Mouse (Mus musculus) liver, embryonic 15.5 days (tissue): ENCODE data around the gene Otp. TPM values are rescaled to one million over a fixed set of nuclear protein-coding genes. Genes with fewer than 3 reads are reported as not detected.

Source experiments
- ATAC-seq: fragments of 200-750 bp; cut with Nextera tagmentation; 2 replicates; pipeline ENCODE4 v1.8.0; 2017; ENCODE audit warnings: moderate number of reproducible peaks, mild to moderate bottlenecking, moderate library complexity; ENCODE audit not compliant: insufficient read depth
- H3K27ac ChIP-seq: fragments of 300-500 bp; sonication (generic); replicated peaks from 2 replicates; pipeline ENCODE4 v1.5.1; 2015; ENCODE audit warnings: mild to moderate bottlenecking, inconsistent platforms
- H3K27me3 ChIP-seq: fragments of 300-500 bp; sonication (generic); 2 replicates; pipeline ENCODE4 v1.6.1; 2015; ENCODE audit warnings: mild to moderate bottlenecking, inconsistent platforms
- H3K36me3 ChIP-seq: fragments of 300-500 bp; sonication (generic); replicated peaks from 2 replicates; pipeline ENCODE4 v1.6.1; 2015; ENCODE audit warnings: moderate library complexity, mild to moderate bottlenecking, inconsistent platforms
- H3K4me1 ChIP-seq: fragments of 300-500 bp; sonication (generic); replicated peaks from 2 replicates; pipeline ENCODE4 v1.6.1; 2015; ENCODE audit warnings: inconsistent platforms
- H3K4me2 ChIP-seq: fragments of 300-500 bp; sonication (generic); 2 replicates; pipeline ENCODE4 v1.6.1; 2015; ENCODE audit warnings: moderate library complexity, mild to moderate bottlenecking, inconsistent platforms
- H3K4me3 ChIP-seq: fragments of 300-500 bp; sonication (generic); replicated peaks from 2 replicates; pipeline ENCODE4 v1.5.1; 2015; ENCODE audit warnings: mild to moderate bottlenecking, inconsistent platforms
- H3K9ac ChIP-seq: fragments of 300-500 bp; sonication (generic); 2 replicates; pipeline ENCODE4 v1.6.1; 2015; ENCODE audit warnings: moderate library complexity, mild to moderate bottlenecking, inconsistent platforms
- H3K9me3 ChIP-seq: fragments of 300-500 bp; sonication (generic); replicated peaks from 2 replicates; pipeline ENCODE4 v1.6.1; 2016; ENCODE audit warnings: inconsistent platforms
- WGBS: fragments of 180-500 bp; shearing (Covaris S2); methylation state at CpG from one replicate; pipeline ENCODE4 v1.1.7; 2015; ENCODE audit warnings: mixed read lengths; ENCODE audit not compliant: insufficient replicate concordance; 5-methylcytosine and 5-hydroxymethylcytosine counted together
- polyA plus RNA-seq: library from polyadenylated mRNA; unstranded; fragments of >200 nt; fragmentation: Nextera tagmentation; extraction: Ambion mirVana; gene quantifications from 2 replicates; pipeline ENCODE4 v1.2.1, GENCODE M21; 2015

Otp gene
- polyA plus RNA-seq, 1 experiment from 2014 or later, result not detected

DNA sequence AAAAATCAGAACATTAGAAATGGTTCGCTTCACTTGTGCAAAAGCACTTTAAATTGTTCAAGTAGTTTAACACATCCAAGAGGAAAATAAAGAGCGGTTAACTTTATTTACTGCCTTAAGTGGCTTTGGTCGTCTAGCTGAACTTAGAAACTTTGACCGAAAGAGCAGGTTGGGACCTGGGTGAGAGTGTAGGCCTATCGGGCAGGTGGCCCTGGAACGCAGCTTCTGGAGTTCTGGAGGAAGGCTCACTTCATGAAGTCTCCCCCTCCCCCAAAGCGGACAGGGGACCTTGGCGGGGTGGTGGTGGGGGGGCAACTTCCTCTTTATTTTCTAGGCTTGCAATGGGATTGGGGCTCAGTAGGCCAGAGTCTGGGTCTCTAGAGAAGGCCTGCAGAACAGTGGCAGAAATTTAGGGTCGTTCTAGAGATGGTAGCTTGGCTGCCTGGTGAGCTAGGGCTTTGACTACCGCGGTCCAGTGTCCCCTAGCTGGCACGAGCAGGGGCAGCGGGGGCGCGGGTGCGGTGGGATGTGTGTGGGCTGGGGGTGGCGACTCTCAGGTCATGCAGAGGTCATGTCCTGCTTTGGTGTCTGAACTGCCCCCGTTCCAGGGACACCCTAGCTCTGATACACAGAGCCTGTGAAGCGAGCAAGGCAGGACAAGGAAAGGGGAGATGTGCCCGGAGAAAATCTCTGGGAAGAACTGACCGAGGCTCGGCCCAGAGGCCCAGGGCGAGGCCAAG, 576 bp upstream of the Otp start:
- Histone ChIP-seq H3K4me1 (no peaks in the 10 kb centered on the region), H3K9me3 (no peaks in the 10 kb centered on the region), H3K4me2 (no peak overlapping the region), H3K9ac (no peak overlapping the region), H3K36me3 (no peaks in the 10 kb centered on the region), H3K4me3 (no peak overlapping the region), H3K27me3 (peaks cover 90% of the 10 kb centered on the region), H3K27ac (no peak overlapping the region)
- WGBS, result 2% methylated on average over 23 of the region's 23 CpGs
- no peak for ATAC-seq

DNA sequence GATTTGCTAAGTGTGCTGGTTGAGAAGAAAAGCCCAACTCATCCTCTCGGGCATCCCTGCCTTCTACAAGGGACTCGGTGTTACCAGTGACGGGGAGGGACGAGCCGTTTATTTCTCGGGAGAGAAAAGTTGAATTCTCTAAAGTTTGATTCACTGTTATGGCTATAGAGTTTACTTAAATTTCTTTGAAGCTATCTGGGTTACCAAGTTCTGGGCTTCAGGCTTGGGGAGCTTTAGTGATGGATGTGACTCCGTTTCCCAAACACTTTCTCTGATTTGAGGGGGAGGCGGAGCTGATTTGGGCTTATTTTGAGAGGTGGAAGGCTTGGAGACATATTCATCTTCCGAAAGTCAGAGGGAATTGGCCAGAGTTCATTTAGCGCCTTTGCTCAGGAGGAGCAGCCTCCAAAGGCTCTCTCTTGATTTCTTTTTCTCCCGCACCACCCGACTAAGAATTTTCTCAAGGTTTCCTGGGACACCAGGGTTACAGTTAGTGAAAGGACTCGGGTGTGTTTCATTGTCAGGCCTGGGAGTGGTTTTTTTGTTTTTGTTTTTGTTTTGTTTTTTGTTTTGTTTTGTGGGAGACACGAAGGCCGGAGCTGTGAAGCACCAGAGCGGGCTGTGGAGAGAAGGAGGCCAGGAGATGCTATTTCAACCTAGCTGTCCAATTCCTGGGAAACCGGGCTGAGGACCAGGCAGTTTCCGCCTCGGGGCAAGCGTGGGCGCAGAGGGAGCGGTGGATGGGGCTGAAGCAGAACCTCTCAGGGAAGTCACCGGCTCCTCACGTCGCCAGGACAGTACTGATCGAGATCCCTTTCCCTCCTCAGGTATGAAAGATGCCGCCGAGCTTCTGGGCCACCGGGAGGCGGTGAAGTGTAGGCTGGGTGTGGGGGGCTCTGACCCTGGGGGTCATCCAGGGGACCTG, 1.1 kb downstream of the Otp start:
- no peaks in the 10 kb centered on the region for H3K36me3 ChIP-seq
- H3K27me3 ChIP-seq, result peaks cover 90% of the 10 kb centered on the region
- H3K4me1 ChIP-seq, result no peaks in the 10 kb centered on the region
- H3K9ac ChIP-seq, result no peak overlapping the region
- no peak overlapping the region for H3K27ac ChIP-seq
- ATAC-seq, result no peak
- 3% methylated on average over 30 of the region's 30 CpGs for whole genome bisulfite sequencing
- no peak overlapping the region for H3K4me2 ChIP-seq
- no peak overlapping the region for H3K4me3 ChIP-seq
- no peaks in the 10 kb centered on the region for H3K9me3 ChIP-seq

- 2% methylated on average over 27 of the region's 27 CpGs for WGBS
- H3K27me3 ChIP-seq, result peaks cover 90% of the 10 kb centered on the region
- no peak for ATAC-seq
- no peaks in the 10 kb centered on the region for H3K36me3 ChIP-seq
- no peak overlapping the region for H3K27ac ChIP-seq
- no peaks in the 10 kb centered on the region for H3K9me3 ChIP-seq
- no peaks in the 10 kb centered on the region for H3K4me1 ChIP-seq
- no peak overlapping the region for H3K4me2 ChIP-seq
- H3K9ac ChIP-seq, result no peak overlapping the region
- H3K4me3 ChIP-seq, result no peak overlapping the region
Measured at GRCm38 (mm10) chr13:94877211-94877590, 1.8 kb downstream of the Otp start.

DNA sequence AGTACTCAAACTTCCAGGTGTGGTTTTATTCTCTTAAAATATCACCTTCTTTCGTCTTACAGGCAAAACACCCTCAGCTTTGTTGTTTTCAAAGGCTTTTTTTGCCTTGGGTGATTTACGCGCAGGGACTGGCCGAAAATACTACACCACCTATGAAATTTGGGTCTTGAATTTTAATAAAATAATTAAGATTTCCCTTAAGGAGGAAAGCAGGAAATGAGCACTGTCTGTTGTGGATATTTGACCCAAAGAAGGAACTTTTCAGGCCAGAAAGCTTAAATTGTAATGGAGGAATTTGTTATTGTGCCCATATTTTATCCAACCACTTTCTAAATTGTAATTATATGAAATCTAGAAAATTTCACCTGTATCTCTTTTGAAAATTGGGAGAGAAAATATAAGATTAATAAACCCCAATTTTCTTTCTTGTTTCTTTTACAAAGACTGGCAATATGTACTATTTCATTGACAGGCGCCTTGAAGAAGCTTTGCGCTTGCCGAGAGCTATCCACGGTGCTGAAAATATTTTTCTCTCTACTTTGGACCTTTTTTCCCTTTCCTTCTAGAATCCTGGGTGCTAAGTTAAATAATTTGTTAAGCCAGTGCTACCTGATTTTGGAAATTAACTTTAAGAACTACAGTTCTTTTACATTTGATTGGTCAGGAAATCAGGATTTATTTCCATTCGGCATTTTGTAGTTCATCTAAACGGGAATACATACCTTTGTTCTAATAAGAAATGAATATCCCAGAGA, 2.8 kb downstream of the Otp start:
- H3K9me3 ChIP-seq, result no peaks in the 10 kb centered on the region
- 13% methylated on average over 10 of the region's 10 CpGs for WGBS
- H3K4me3 ChIP-seq, result no peak overlapping the region
- H3K27ac ChIP-seq, result no peak overlapping the region
- H3K9ac ChIP-seq, result no peak overlapping the region
- H3K4me2 ChIP-seq, result no peak overlapping the region
- H3K36me3 ChIP-seq, result no peaks in the 10 kb centered on the region
- peaks cover 90% of the 10 kb centered on the region for H3K27me3 ChIP-seq
- H3K4me1 ChIP-seq, result peaks cover 7% of the 10 kb centered on the region
- no peak for ATAC-seq

DNA sequence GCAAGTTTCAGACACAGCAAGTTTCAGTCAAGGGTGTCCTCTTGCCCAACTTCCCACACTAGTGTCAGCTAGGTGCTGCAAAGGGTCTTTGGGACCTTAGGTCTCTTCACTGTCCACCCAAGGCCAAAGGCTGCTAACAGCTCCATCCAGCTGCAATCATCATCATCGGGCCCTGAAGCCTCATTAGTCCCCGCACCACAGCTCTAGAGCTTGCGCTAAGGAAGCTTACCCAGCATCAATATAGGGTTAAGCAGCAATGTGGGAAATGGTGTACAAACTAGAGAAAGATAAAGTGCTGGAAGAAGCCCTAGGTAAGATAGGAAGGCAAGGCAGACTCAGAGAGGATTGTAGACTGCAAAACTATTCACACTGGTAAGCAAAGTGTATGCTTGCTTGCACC, 5.8 kb downstream of the Otp start:
- no peaks in the 10 kb centered on the region for H3K9me3 ChIP-seq
- no peak for ATAC-seq
- no peak overlapping the region for H3K4me2 ChIP-seq
- 4% methylated on average over 3 of the region's 3 CpGs for WGBS
- peaks cover 90% of the 10 kb centered on the region for H3K27me3 ChIP-seq
- no peak overlapping the region for H3K4me3 ChIP-seq
- H3K9ac ChIP-seq, result no peak overlapping the region
- H3K27ac ChIP-seq, result no peak overlapping the region
- H3K36me3 ChIP-seq, result no peaks in the 10 kb centered on the region
- peaks cover 17% of the 10 kb centered on the region for H3K4me1 ChIP-seq

DNA sequence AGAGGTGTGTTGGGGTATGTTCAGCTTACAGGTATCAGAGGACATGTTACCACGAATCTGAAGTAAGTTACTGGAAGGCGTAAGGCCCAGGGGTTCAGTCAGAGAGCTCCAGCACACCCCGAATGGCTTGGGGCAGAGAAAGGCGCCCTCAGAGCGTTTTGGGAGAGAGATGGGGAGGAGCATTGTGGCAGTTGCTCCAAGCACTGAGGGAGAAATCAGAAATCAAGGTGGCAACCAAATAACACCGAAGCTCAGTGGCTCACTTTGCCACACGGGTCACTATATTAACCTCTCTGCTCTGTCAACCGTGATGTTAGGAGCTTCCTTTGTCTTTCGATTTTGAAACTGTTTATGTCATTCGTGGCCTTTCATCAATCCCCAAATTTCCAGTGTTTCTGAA, 6.8 kb downstream of the Otp start:
- H3K27me3 ChIP-seq, result peaks cover 89% of the 10 kb centered on the region
- 3% methylated on average over 10 of the region's 10 CpGs for WGBS

DNA sequence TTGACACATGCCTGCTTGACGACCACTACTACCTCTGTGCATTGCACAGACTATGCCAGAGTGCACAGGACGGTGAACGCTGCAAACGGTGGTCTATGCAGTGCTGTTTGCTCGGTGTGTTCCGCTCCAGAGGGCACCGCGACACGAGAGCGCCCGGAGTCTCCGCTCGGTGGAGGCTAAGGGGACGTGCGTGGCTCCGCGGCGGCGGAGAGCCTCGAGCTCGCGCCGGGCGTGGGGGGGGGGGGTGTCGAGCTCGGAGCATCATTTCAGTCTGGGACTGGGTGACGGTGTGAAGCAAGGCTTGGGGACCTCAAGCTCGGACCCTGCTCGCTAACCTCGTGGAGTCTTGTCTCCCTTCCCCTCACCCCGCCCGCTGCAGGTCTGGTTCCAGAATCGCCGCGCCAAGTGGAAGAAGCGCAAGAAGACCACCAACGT, 7.3 kb downstream of the Otp start:
- 1% methylated on average over 36 of the region's 37 CpGs for WGBS
- Histone ChIP-seq H3K9ac (no peak overlapping the region), H3K4me2 (peak overlapping the region; percentile 64), H3K9me3 (no peaks in the 10 kb centered on the region), H3K36me3 (no peaks in the 10 kb centered on the region), H3K27ac (no peak overlapping the region), H3K4me1 (peaks cover 17% of the 10 kb centered on the region), H3K27me3 (peaks cover 89% of the 10 kb centered on the region), H3K4me3 (peak overlapping the region; percentile 37)
- no peak for ATAC-seq

More for the DNA sequence above, 6.8 kb downstream of the Otp start:
- Histone ChIP-seq H3K9ac (no peak overlapping the region), H3K4me3 (no peak overlapping the region), H3K27ac (no peak overlapping the region), H3K4me1 (peaks cover 17% of the 10 kb centered on the region), H3K4me2 (peak overlapping the region; percentile 64; the same call in 1 of the 2 replicates), H3K36me3 (no peaks in the 10 kb centered on the region), H3K9me3 (no peaks in the 10 kb centered on the region)
- no peak for ATAC-seq

DNA sequence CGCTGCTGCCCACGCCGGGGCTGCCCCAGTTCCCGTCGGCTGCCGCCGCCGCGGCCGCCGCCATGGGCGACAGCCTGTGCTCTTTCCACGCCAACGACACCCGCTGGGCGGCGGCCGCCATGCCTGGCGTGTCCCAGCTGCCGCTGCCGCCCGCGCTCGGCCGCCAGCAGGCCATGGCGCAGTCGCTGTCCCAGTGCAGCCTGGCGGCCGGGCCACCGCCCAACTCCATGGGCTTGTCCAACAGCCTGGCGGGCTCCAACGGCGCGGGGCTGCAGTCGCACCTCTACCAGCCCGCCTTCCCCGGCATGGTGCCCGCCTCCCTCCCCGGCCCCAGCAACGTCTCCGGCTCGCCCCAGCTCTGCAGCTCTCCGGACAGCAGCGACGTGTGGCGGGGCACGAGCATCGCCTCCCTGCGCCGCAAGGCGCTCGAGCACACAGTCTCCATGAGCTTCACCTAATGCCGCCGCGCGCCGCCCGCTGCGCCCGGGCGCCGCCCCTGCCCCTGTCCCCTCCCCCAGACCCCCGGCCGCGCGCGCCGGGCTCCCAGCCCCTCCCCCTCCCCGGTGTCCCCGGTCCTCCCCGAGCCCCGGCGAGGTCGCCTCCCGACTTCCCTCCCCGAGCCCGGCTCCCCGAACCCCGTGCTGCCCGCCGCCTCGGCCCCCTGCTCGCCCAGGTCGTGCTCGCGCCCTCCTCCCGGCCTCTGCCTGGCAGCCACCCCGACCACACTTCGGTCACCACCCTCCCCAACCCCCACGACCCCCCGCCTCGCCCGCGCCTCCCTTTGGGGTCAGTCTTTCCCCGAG, 8.0 kb downstream of the Otp start:
- H3K27ac ChIP-seq, result no peak overlapping the region
- 2% methylated on average over 92 of the region's 95 CpGs for WGBS
- no peaks in the 10 kb centered on the region for H3K9me3 ChIP-seq
- H3K27me3 ChIP-seq, result peaks cover 89% of the 10 kb centered on the region
- peaks cover 17% of the 10 kb centered on the region for H3K4me1 ChIP-seq
- H3K4me3 ChIP-seq, result peak overlapping the region; percentile 37
- H3K36me3 ChIP-seq, result no peaks in the 10 kb centered on the region
- H3K4me2 ChIP-seq, result peak overlapping the region; percentile 64
- H3K9ac ChIP-seq, result no peak overlapping the region
- no peak for ATAC-seq

DNA sequence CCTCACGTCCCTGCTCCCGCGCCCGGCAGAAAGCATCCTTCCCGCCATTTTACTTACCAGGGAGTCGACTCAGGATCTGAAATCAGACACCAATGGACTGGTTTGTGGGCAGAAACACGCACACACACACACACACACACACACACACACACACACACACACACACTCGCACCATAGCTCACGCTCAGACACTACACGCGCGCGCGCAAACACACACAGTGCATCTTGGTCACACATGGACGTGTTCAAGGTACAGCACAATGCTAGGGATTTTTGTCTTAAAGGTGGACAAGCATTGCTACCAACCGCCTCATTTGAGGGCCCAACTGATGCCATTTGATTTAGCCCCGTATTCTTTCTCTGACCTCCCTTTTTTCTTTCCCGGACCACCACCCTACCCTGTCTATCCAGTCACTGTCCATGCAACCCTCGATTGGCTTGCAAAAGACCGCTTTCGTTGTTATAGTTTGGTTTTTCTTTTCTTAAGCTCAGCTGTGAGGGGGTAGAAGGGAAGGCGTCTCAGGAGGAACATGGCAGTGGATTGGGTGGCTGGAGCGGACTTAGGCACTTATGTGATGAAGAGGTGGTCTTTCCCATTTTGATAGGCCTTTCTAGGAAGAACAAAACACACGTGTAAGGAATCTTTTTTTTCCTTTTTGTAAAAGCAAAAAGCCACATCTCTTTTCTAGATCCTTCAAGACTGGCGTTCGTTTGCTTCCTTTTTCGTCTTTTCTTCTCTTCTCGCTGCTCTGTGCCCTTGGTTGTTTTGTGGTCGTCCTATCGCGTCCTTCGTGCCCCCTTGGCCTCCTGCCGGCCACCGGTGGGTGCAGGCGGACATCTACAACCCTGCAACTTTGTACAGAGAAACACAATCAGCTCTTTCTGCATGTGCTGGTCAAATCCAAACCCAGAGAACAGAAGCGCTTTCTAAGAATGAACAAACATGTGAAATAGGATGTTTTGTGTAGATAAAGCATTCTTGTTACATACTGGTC, 8.9 kb downstream of the Otp start:
- Histone ChIP-seq H3K9me3 (no peaks in the 10 kb centered on the region), H3K4me3 (no peak overlapping the region), H3K4me1 (peaks cover 17% of the 10 kb centered on the region), H3K9ac (no peak overlapping the region), H3K27me3 (peaks cover 93% of the 10 kb centered on the region), H3K4me2 (peak overlapping the region; percentile 64; the same call in 1 of the 2 replicates), H3K27ac (no peak overlapping the region), H3K36me3 (no peaks in the 10 kb centered on the region)
- ATAC-seq, result no peak
- WGBS, result 4% methylated on average over 36 of the region's 36 CpGs
